Mouse (Mus musculus) neural tube, embryonic 14.5 days (tissue): ENCODE results near the gene Tada2a. TPM values are rescaled to one million over a fixed set of nuclear protein-coding genes. Genes with fewer than 3 reads are reported as not detected.
A peak's percentile ranks its signal among the peaks of the same experiment; 100 is the strongest.

ENCODE experiments used
- ATAC-seq: fragments of 200-750 bp; cut with Nextera tagmentation; 2 replicates; pipeline ENCODE4 v1.8.0; 2017; ENCODE audit warnings: low read depth, mild to moderate bottlenecking, moderate TSS enrichment, moderate library complexity
- H3K27ac ChIP-seq: fragments of 300-500 bp; sonication (generic); 2 replicates; pipeline ENCODE4 v1.5.1; 2014; ENCODE audit warnings: low read depth, mild to moderate bottlenecking, control low read depth, low read length, moderate library complexity, mixed read lengths
- H3K27me3 ChIP-seq: fragments of 300-500 bp; sonication (generic); 2 replicates; pipeline ENCODE4 v1.6.1; 2014; ENCODE audit warnings: low read length; ENCODE audit not compliant: control insufficient read depth, insufficient read depth
- H3K36me3 ChIP-seq: fragments of 300-500 bp; sonication (generic); 2 replicates; pipeline ENCODE4 v1.6.1; 2014; ENCODE audit warnings: low read length, mixed read lengths; ENCODE audit not compliant: control insufficient read depth, insufficient read depth
- H3K4me1 ChIP-seq: fragments of 300-500 bp; sonication (generic); 2 replicates; pipeline ENCODE4 v1.6.1; 2014; ENCODE audit warnings: low read length; ENCODE audit not compliant: control insufficient read depth, insufficient read depth
- H3K4me2 ChIP-seq: fragments of 300-500 bp; sonication (generic); 2 replicates; pipeline ENCODE4 v1.6.1; 2014; ENCODE audit warnings: mild to moderate bottlenecking, low read depth, low read length, control low read depth
- H3K4me3 ChIP-seq: fragments of 300-500 bp; sonication (generic); 2 replicates; pipeline ENCODE4 v1.5.1; 2014; ENCODE audit warnings: low read depth, low read length, control low read depth, mixed read lengths
- H3K9ac ChIP-seq: fragments of 300-500 bp; sonication (generic); replicated peaks from 2 replicates; pipeline ENCODE4 v1.6.1; 2014; ENCODE audit warnings: low read depth, mild to moderate bottlenecking, control low read depth, low read length, mixed read lengths
- H3K9me3 ChIP-seq: fragments of 300-500 bp; sonication (generic); 2 replicates; pipeline ENCODE4 v1.6.1; 2016; ENCODE audit warnings: low read length; ENCODE audit not compliant: control insufficient read depth
- WGBS: fragments of 180-500 bp; shearing (Covaris S2); extraction: QIAGEN DNeasy Blood & Tissue Kit; methylation state at CpG from one replicate; pipeline ENCODE4 v1.1.7; 2014; 5-methylcytosine and 5-hydroxymethylcytosine counted together
- polyA plus RNA-seq: library from polyadenylated mRNA; unstranded; fragments of >200 nt; fragmentation: Nextera tagmentation; extraction: Ambion mirVana; gene quantifications from 2 replicates; pipeline ENCODE4 v1.2.1, GENCODE M21; 2014

Tada2a gene
- 28.4 and 31.6 TPM in 2 replicates for polyA plus RNA-seq

DNA sequence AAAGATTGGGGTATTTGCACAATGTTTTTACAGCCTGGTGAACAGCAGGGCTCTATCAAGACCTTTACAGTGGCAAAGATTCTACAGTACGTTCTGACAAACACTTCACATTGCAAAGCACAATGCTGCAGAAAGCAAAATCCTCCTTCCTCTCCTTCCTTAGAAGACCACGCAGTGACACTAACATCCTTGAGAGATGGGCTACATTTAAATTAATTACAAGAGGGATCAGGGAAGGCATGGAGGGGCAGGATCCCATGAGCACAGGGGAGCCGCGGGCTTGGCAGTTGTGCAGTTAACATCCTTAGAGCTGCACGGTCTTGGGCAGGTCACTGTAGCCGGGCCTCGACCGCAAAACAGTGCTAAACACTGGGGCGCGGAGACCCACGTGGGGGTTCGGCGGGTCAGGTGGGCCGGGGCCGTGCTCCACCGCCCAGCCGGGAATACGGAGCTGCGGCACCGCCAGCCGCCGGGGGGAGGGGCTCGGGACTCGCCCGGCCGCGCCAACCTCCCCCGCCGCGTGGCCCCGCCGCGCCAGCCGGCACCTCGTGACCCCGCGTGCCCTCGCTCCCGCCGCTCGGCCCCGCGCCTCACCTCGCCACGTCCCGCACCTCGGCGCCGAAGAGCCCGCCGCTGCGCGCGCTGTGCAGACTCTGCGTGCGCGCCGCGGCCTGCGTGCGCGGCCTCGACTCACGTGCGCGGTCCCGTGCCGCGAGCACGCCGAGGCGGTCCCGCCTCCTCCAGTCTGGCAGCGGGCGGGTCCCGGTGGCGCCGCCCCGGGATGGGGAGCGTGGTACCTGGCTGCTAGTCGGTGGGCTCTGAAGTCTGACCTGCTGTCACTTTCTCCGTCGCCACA, at the start of gene Tada2a, which contains the start of gene Acaca:
Tada2a (minus strand) TSS at position 658 of the 856 bp plus-strand sequence.
Acaca (plus strand) TSS at position 730 of the 856 bp plus-strand sequence.
- H3K27me3 ChIP-seq: no peaks in the 10 kb centered on the region
- no peaks in the 10 kb centered on the region for H3K9me3 ChIP-seq
- peak within 1 kb of the TSS; percentile 82 for H3K9ac ChIP-seq
- H3K36me3 ChIP-seq: peaks cover 21% of the 10 kb centered on the region
- 1% methylated on average over 67 of the region's 83 CpGs for WGBS
- peak within 1 kb of the TSS; percentile 76 for H3K4me3 ChIP-seq
- peak; percentile 93 for ATAC-seq
- peak within 1 kb of the TSS; percentile 66 for H3K27ac ChIP-seq
- H3K4me1 ChIP-seq: no peaks in the 10 kb centered on the region
- H3K4me2 ChIP-seq: peak within 1 kb of the TSS; percentile 84

DNA sequence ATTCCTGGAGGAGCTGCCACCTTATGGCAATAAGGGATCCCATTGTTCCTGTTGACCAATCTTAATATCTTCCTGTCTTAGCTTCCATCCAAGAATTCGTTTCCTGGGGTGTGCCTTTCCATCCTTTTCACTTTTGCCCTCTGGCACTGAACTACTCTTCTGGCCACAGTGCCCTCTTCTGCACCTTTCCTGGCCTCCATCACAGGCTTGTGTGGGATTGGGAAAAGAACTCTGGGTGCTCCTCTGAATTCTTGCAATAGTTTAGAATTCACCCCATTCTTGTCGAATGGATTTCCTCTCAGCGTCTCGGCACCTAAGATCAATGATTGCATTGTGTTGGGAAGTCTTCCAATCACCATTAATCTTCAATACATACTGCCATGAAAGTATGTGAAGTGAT, 49.2 kb upstream of the Tada2a start:
- Histone ChIP-seq H3K4me1 (peaks cover 10% of the 10 kb centered on the region), H3K4me3 (no peak overlapping the region), H3K4me2 (peak overlapping the region; percentile 78; the same call in 1 of the 2 replicates), H3K9me3 (no peaks in the 10 kb centered on the region), H3K27me3 (no peaks in the 10 kb centered on the region), H3K27ac (no peak overlapping the region), H3K36me3 (no peaks in the 10 kb centered on the region), H3K9ac (no peak overlapping the region)
- no peak for ATAC-seq
- 36% methylated on average over 4 of the region's 4 CpGs for WGBS

DNA sequence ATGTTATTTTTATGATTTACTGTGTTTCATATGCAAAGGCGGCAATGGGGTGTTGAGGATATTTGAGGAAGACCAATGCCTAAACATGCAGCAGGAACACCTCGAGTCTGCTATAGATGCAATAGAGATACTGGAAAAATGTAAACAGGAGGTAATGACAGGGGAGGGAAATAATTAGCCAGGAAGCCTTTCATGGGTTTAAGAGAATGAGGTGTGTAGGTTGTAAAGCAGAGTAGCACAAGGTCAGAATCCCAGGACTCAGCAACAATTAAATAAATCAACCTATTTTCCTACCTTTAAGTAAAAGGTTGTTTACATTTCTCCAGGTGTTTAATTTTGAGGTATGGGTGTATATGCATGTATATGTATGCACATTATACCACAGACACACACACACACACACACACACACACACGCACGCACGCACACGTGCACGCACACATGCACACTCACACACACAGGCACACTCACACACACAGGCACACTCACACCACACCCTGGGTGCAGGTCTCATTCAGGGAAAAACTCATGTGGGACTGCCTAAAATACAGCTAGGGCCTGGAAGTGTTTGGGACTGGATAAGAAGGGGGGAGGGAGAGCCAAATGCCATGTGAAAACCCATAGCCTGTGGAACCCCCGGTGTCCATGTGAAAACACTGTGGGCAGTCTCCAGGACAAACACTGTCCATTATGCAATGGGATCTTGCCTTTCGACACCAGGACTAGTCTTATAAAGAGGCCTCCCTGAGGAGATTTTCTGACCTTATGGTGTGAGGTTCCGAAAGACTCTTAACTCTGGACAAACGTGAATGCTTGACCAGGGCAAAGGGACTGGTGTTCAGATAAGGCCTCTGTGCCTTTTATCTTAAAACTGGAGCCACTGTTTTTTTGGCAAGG, 43.4 kb upstream of the Tada2a start:
- no peak for ATAC-seq
- H3K36me3 ChIP-seq: no peaks in the 10 kb centered on the region
- H3K4me1 ChIP-seq: no peaks in the 10 kb centered on the region
- 78% methylated on average over 11 of the region's 11 CpGs for WGBS
- H3K27ac ChIP-seq: no peak overlapping the region
- H3K4me3 ChIP-seq: no peak overlapping the region
- no peaks in the 10 kb centered on the region for H3K27me3 ChIP-seq
- H3K9ac ChIP-seq: no peak overlapping the region
- no peak overlapping the region for H3K4me2 ChIP-seq
- no peaks in the 10 kb centered on the region for H3K9me3 ChIP-seq

DNA sequence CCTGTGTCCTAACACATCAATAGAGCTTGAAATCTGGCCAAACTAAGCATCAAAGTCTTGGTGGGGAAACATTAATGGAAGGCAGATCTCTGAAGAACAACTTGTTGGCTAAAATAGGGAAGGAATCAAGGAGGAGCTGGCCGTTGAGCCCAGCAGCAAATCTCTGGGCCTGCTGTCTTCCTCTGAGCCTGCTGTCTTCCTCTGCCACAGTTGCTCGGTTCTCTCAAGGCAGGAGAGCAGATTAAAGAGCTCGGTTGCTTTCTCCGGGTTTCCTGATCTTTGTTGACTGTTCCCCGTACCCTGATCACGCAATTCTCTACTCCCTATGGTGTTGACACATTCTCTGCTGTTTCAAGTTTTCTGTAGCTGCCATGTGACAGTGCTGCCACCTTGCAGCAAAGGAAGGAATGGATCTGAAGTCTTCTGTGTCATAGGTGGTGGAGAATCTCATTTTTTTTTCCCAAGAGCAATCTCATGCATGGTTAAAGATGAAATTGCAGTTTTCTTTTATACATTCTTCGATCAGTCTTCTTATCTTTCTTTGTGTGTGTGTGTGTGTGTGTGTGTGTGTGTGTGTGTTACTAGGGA, 39.4 kb upstream of the Tada2a start:
- Histone ChIP-seq H3K27me3 (no peaks in the 10 kb centered on the region), H3K4me1 (no peaks in the 10 kb centered on the region), H3K27ac (no peak overlapping the region), H3K9me3 (no peaks in the 10 kb centered on the region), H3K4me2 (no peak overlapping the region), H3K4me3 (no peak overlapping the region), H3K36me3 (no peaks in the 10 kb centered on the region), H3K9ac (no peak overlapping the region)
- WGBS: 34% methylated on average over 7 of the region's 7 CpGs
- no peak for ATAC-seq

DNA sequence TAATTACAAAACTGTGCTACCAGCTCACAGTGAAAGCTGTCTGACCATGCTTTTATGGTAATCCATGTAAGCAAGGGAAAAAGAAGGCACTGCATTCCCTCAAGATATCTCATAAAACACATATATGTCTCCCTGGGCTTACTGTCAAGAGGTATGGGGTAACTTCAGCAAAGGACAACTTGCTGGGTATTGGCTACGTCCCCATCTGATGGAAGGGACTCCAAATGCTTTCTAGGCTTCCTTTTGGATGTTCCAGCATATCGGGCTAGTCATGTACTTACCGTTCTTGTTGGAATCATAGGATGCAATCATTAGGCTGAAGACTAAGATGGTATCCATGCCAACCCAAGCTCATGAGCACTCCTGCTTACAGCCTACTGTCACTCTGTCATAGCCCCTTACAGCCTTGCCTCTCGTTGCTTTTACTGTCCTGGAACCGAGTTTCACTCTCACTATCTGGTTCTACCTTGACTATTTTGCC, 37.7 kb upstream of the Tada2a start, which contains the start of gene Gm11437:
Gm11437 (minus strand) TSS at position 431 of the 481 bp plus-strand sequence.
- no peaks in the 10 kb centered on the region for H3K4me1 ChIP-seq
- H3K36me3 ChIP-seq: no peaks in the 10 kb centered on the region
- H3K9ac ChIP-seq: no peak within 1 kb of the TSS
- WGBS: 88% methylated on average over 5 of the region's 5 CpGs
- no peaks in the 10 kb centered on the region for H3K9me3 ChIP-seq
- H3K4me2 ChIP-seq: no peak within 1 kb of the TSS
- ATAC-seq: no peak
- H3K27ac ChIP-seq: no peak within 1 kb of the TSS
- H3K27me3 ChIP-seq: no peaks in the 10 kb centered on the region
- no peak within 1 kb of the TSS for H3K4me3 ChIP-seq

DNA sequence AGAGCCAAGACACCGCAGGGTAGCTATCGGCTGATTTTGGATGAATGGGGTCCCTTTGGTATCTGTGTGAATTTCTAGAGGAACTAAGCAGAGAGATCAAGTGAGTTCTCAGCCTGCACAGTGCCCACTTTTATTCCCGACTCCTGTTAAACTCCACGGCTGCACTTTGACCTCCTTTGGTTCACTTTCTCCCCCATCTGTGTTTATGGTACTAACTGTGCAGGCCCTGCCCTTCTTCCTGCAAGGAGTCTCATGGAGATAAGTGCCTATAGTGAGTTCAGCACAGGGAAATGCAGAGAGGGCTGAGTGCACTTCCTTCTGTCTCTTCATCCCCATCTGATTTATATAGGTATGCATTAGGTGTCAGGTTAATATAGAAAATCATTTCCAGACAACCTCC, 35.2 kb upstream of the Tada2a start:
- no peak overlapping the region for H3K27ac ChIP-seq
- H3K9ac ChIP-seq: no peak overlapping the region
- H3K4me2 ChIP-seq: no peak overlapping the region
- H3K9me3 ChIP-seq: no peaks in the 10 kb centered on the region
- no peaks in the 10 kb centered on the region for H3K27me3 ChIP-seq
- H3K4me1 ChIP-seq: no peaks in the 10 kb centered on the region
- H3K36me3 ChIP-seq: no peaks in the 10 kb centered on the region
- WGBS: 70% methylated on average over 4 of the region's 4 CpGs
- H3K4me3 ChIP-seq: no peak overlapping the region
- no peak for ATAC-seq

DNA sequence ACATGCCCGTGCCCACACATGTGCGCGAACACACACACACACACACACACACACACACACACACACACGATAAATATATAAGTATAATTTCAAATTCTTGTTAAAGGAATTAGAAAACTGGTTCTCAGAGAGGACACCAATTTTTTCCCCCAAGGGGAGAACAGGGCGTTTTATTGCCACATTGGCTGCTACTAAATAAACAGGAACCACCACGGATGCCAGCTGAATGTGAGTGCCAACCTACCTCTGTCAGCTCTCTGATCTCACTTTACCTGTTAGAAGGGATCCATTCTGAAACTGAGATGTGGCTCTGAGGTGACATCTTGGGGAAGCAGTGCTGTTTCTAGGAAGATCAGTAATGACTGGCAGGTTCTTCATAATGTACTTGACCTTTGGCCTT, 34.7 kb upstream of the Tada2a start:
- Histone ChIP-seq H3K4me2 (no peak overlapping the region), H3K27ac (no peak overlapping the region), H3K27me3 (no peaks in the 10 kb centered on the region), H3K9ac (no peak overlapping the region), H3K36me3 (no peaks in the 10 kb centered on the region), H3K4me1 (no peaks in the 10 kb centered on the region), H3K4me3 (no peak overlapping the region), H3K9me3 (no peaks in the 10 kb centered on the region)
- no peak for ATAC-seq
- WGBS: 91% methylated on average over 6 of the region's 6 CpGs

DNA sequence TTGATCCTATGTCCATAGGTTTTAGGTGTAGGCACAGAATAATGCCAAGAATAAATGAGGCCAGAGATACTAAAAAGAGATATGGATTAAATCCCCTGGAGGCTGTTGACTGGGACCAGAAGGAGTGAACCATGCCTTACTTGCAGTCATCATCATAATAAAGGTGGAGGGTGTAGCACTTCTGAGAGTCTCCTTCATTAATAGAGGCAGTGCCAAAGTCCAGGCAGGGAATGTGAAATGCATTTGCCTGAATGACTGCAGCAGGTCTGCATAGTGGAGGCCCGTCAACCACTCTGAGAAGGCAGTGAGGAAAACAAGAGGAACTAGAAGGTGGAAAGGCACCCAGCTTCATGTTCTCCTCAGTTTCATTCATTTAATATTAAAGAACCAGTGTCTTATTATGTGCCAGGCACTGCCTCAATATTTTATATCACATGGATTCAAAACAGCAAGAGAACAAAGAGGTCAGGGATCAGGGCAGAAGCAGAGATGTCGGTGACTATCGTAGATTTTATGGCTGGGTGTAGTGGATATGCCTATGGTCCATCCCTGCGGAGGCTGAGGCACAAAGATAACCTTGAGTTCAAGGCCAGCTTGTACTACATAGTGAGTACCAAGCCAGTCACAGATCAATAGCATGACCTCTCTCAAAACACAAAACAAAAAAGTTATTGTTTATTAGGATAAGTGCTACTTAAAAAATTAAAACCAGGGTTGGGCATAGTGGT, 27.3 kb upstream of the Tada2a start:
- H3K27me3 ChIP-seq: no peaks in the 10 kb centered on the region
- no peak overlapping the region for H3K9ac ChIP-seq
- H3K4me3 ChIP-seq: no peak overlapping the region
- no peak for ATAC-seq
- 86% methylated on average over 4 of the region's 4 CpGs for WGBS
- no peaks in the 10 kb centered on the region for H3K9me3 ChIP-seq
- H3K4me1 ChIP-seq: no peaks in the 10 kb centered on the region
- H3K4me2 ChIP-seq: no peak overlapping the region
- H3K36me3 ChIP-seq: no peaks in the 10 kb centered on the region
- no peak overlapping the region for H3K27ac ChIP-seq
